Mouse (Mus musculus) embryonic facial prominence, embryonic 15.5 days (tissue): ENCODE results near the gene Med28. TPM values are rescaled to one million over a fixed set of nuclear protein-coding genes. Genes with fewer than 3 reads are reported as not detected.

Experiments used
- ATAC-seq: fragments of 200-750 bp; cut with Nextera tagmentation; 2 replicates; pipeline ENCODE4 v1.8.0; 2017; ENCODE audit warnings: low read depth, moderate TSS enrichment; ENCODE audit not compliant: insufficient number of reproducible peaks, low FRiP score, low TSS enrichment
- H3K27ac ChIP-seq: fragments of 300-500 bp; sonication (generic); replicated peaks from 2 replicates; pipeline ENCODE4 v1.5.1; 2015; ENCODE audit warnings: mild to moderate bottlenecking, inconsistent platforms
- H3K27me3 ChIP-seq: fragments of 300-500 bp; sonication (generic); 2 replicates; pipeline ENCODE4 v1.6.1; 2015; ENCODE audit warnings: inconsistent platforms
- H3K36me3 ChIP-seq: fragments of 300-500 bp; sonication (generic); 2 replicates; pipeline ENCODE4 v1.6.1; 2015; ENCODE audit warnings: mild to moderate bottlenecking, inconsistent platforms
- H3K4me1 ChIP-seq: fragments of 300-500 bp; sonication (generic); 2 replicates; pipeline ENCODE4 v1.6.1; 2015; ENCODE audit warnings: inconsistent platforms
- H3K4me2 ChIP-seq: fragments of 300-500 bp; sonication (generic); replicated peaks from 2 replicates; pipeline ENCODE4 v1.6.1; 2015; ENCODE audit warnings: mild to moderate bottlenecking, inconsistent platforms
- H3K4me3 ChIP-seq: fragments of 300-500 bp; sonication (generic); replicated peaks from 2 replicates; pipeline ENCODE4 v1.5.1; 2015; ENCODE audit warnings: mild to moderate bottlenecking, inconsistent platforms
- H3K9ac ChIP-seq: fragments of 300-500 bp; sonication (generic); 2 replicates; pipeline ENCODE4 v1.6.1; 2015; ENCODE audit warnings: inconsistent platforms
- H3K9me3 ChIP-seq: fragments of 300-500 bp; sonication (generic); replicated peaks from 2 replicates; pipeline ENCODE4 v1.6.1; 2016; ENCODE audit warnings: inconsistent platforms
- WGBS: fragments of 180-500 bp; shearing (Covaris S2); methylation state at CpG from one replicate; pipeline ENCODE4 v1.1.7; 2015; 5-methylcytosine and 5-hydroxymethylcytosine counted together
- polyA plus RNA-seq: library from polyadenylated mRNA; unstranded; fragments of >200 nt; fragmentation: Nextera tagmentation; extraction: Ambion mirVana; gene quantifications from 2 replicates; pipeline ENCODE4 v1.2.1, GENCODE M21; 2015

Med28 gene
- polyA plus RNA-seq, 1 experiment from 2014 or later = 236 TPM

DNA sequence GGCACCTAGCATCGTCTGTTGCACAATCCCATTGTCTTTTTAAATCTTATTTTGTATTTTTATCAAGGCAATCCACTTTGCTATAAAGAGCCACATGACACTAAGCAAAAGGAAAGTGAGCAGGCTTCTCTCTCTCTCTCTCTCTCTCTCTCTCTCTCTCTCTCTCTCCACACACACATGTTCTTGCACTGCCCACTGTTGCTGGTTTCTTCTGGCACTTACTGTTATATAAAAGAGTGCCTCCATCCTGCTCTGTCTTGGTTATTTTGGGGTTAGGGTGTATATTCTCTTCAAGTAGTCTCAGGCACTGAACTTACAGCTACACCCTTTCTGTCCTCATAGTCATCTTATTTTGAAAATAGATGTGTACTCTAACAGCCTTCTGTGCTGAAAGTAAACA, 29.6 kb downstream of the Med28 start:
- ATAC-seq = no peak
- Histone ChIP-seq H3K9ac (no peak overlapping the region), H3K27ac (no peak overlapping the region), H3K36me3 (no peaks in the 10 kb centered on the region), H3K4me1 (no peaks in the 10 kb centered on the region), H3K4me2 (no peak overlapping the region), H3K4me3 (no peak overlapping the region), H3K9me3 (no peaks in the 10 kb centered on the region), H3K27me3 (no peaks in the 10 kb centered on the region)
- 86% methylated on average over 1 of the region's 1 CpGs for WGBS

DNA sequence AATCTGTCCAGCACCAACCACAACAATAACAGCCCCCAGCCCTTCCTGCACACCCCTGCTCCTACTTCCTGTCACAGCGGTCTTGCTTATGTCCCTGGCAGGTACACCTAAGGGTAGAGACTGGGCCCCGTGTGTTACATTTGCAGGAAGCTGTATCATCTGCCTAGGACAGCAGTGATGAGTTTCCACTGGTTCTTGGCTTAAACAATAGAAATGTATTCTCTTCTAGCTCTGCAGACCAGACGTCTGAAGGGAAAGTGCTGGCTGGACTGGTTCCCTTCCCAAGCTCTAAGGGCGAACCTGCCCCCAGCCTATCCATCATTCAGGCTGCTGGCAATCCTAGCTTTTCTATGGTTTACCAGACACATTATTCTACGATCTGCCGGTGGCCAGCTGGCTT, 44.0 kb downstream of the Med28 start:
- WGBS = 56% methylated on average over 6 of the region's 6 CpGs

DNA sequence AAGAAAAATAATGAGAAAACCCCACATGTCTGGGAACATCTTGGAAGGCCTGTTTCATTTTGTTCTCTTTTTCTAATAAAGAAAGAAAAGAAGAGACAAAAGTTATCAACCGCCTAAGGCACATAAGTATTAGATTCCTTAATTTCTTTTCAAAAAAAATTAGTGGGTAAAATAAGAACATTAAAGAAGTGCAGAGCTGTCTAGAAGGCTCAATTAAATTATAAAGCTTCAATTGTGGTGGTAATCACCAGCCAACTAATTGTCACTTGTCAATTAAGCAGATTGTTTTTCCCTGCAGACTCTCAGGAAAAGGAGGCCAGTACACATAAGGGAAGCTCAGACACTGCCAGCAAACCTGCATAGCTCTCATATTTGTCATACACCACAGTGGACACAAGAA, 45.8 kb downstream of the Med28 start:
- Histone ChIP-seq H3K9ac (no peak overlapping the region), H3K27me3 (no peaks in the 10 kb centered on the region), H3K4me2 (no peak overlapping the region), H3K9me3 (no peaks in the 10 kb centered on the region), H3K4me3 (no peak overlapping the region), H3K36me3 (no peaks in the 10 kb centered on the region), H3K27ac (no peak overlapping the region), H3K4me1 (no peaks in the 10 kb centered on the region)
- WGBS = 77% methylated on average over 1 of the region's 1 CpGs
- ATAC-seq = no peak

More for the DNA sequence above, 44.0 kb downstream of the Med28 start:
- Histone ChIP-seq H3K4me3 (no peak overlapping the region), H3K27ac (no peak overlapping the region), H3K27me3 (no peaks in the 10 kb centered on the region), H3K4me1 (no peaks in the 10 kb centered on the region), H3K4me2 (no peak overlapping the region), H3K36me3 (no peaks in the 10 kb centered on the region), H3K9me3 (no peaks in the 10 kb centered on the region), H3K9ac (no peak overlapping the region)
- ATAC-seq = no peak

DNA sequence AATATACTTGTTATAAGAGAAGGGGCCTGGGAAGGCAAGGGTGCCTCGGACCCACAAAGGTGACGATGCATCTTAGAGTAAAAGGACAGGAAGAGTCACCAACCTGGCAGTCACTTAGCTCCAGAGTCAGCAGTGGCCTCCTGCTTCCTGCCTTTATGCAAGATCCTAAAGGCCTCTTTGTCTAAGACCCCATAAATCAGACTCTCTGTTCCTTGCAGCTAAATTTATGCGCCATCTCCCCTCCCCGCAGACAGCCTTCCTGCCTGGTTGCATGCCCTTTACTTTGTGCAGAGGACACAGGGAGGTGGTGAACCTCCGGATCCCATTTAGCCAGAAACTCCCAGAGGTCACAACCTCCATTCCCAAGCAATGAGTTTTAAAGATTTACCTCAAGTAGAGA, 52.8 kb downstream of the Med28 start:
- H3K4me1 ChIP-seq = no peaks in the 10 kb centered on the region
- no peaks in the 10 kb centered on the region for H3K27me3 ChIP-seq
- no peak overlapping the region for H3K27ac ChIP-seq
- WGBS = 45% methylated on average over 5 of the region's 5 CpGs
- no peaks in the 10 kb centered on the region for H3K9me3 ChIP-seq
- H3K4me3 ChIP-seq = no peak overlapping the region
- H3K4me2 ChIP-seq = no peak overlapping the region
- no peak overlapping the region for H3K9ac ChIP-seq
- H3K36me3 ChIP-seq = no peaks in the 10 kb centered on the region
- no peak for ATAC-seq

DNA sequence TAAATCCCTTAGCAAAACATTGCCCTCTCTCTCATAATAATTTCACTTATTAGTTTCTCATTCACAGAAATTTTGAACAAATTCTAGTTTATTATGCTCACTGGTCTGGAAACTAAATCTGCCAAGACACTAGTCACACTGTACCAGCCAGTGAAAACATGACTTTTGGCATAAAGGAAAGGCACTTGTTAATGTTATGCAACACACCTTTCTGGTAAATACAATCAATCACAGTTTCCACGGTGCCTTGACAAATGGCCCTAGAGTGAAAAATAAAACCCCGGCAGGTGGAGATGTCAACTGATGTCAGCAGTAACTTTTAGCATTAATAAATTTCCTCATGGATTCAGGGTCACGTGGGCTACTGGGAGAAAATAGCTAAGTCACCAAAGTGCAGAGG, 56.7 kb downstream of the Med28 start:
- no peaks in the 10 kb centered on the region for H3K36me3 ChIP-seq
- H3K9ac ChIP-seq = no peak overlapping the region
- no peak overlapping the region for H3K27ac ChIP-seq
- no peaks in the 10 kb centered on the region for H3K4me1 ChIP-seq
- H3K4me2 ChIP-seq = no peak overlapping the region
- WGBS = 69% methylated on average over 3 of the region's 3 CpGs
- H3K9me3 ChIP-seq = no peaks in the 10 kb centered on the region
- no peak for ATAC-seq
- no peak overlapping the region for H3K4me3 ChIP-seq
- no peaks in the 10 kb centered on the region for H3K27me3 ChIP-seq

DNA sequence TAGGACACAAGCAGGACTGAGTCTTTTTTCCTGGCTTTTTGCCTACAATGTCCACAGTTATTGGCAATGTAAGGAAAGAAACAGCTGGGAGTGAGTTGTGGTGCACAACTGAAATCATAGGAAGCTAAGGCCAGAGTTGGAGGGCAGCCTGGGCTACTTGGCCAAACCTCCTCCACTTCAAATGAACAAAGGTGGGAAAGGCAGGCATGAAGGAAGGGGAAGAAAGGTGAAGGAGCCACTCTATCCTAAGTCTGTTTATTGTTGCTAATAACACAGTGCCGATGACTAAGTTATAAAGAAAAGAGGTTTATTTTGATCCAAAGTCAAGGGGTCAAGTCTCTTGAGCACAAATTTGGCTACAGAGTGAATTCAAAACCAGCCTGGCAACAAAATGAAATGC, 57.3 kb downstream of the Med28 start:
- WGBS = 72% methylated on average over 1 of the region's 1 CpGs

More for the DNA sequence above, 57.3 kb downstream of the Med28 start:
- Histone ChIP-seq H3K36me3 (no peaks in the 10 kb centered on the region), H3K9ac (no peak overlapping the region), H3K27me3 (no peaks in the 10 kb centered on the region), H3K27ac (no peak overlapping the region), H3K9me3 (no peaks in the 10 kb centered on the region), H3K4me3 (no peak overlapping the region), H3K4me1 (no peaks in the 10 kb centered on the region), H3K4me2 (no peak overlapping the region)
- ATAC-seq = no peak

Other genes with a start within 250 kb of the Med28 start
- gene Qdpr, start 70.0 kb upstream of the Med28 start, polyA plus RNA-seq = 122 and 126 TPM in 2 replicates
- 0.17 and 0.24 TPM in 2 replicates for gene Clrn2, start 66.5 kb upstream of the Med28 start, polyA plus RNA-seq
- 67.7 and 68.7 TPM in 2 replicates for gene Lap3, start 26.9 kb upstream of the Med28 start, polyA plus RNA-seq
- 1.2 and 1.4 TPM in 2 replicates for gene Fam184b, start 119.4 kb downstream of the Med28 start, polyA plus RNA-seq
- gene Ncapg, start 149.7 kb downstream of the Med28 start, polyA plus RNA-seq = 34.9 and 35.0 TPM in 2 replicates